Mouse (Mus musculus) E14TG2a.4 (cell line): ENCODE measurements at regions not wholly inside any gene's neighbourhood (a gene's known extent, or its start where the extent isn't known, plus 50 kb on each side); places are given as distances from the start of the nearest gene placed in this dataset.

Source experiments
- CTCF ChIP-seq: conservative IDR thresholded peaks from 2 replicates; pipeline ENCODE4 v1.5.1; 2014; ENCODE audit warnings: low read length
- NANOG ChIP-seq: IDR thresholded peaks from 2 replicates; pipeline ENCODE4 v1.6.1; 2014; ENCODE audit warnings: borderline replicate concordance, low read length, mixed read lengths
- POU5F1 ChIP-seq: IDR thresholded peaks from 2 replicates; pipeline ENCODE4 v1.6.1; 2014; ENCODE audit warnings: low read length, borderline replicate concordance

DNA sequence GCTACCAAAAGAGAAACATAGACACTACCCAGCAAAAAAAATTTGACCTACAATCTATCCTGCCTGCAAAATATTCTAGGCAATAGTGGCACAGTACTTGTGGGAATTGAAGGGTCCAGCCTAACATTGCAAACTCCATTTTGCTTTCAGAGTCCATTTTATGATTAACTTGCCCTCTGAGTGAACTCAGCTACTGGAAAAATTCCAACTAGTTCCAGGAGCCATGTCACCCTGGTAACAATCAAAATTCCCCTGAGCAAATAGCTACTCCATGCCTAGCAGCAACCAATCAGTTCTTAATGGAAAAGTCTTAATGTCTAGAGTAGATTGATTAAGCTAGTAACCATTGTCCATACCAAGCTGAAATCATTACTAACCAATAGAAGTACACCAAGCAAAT, 104.3 kb upstream of the Ankrd50 start:
- TF ChIP-seq CTCF (no peak), NANOG (no peak), POU5F1 (no peak)
